Mouse (Mus musculus) gastrocnemius, postnatal 10 days (tissue): Measurements from ENCODE around the gene Dmrt3. TPM values are rescaled to one million over a fixed set of nuclear protein-coding genes. Genes with fewer than 3 reads are reported as not detected.

Experiments used
- total RNA-seq, 2 experiments: library from RNA; stranded (reverse); gene quantifications; 2 replicates each; pipeline ENCODE4 v1.2.3; 2021

Dmrt3 gene
- total RNA-seq, 2 experiments from 2014 or later, result not detected

Other genes with a start within 250 kb of the Dmrt3 start
- not detected for gene Dmrt1, start 104.7 kb upstream of the Dmrt3 start, total RNA-seq
- 1 to 10 TPM; 5.3 to 6.4 TPM for gene Dmrt2, start 62.1 kb downstream of the Dmrt3 start, total RNA-seq